Mouse (Mus musculus): ENCODE measurements around the gene Hoxb2. TPM values are rescaled to one million over a fixed set of nuclear protein-coding genes. Genes with fewer than 3 reads are reported as not detected.

Hoxb2 gene
- total RNA-seq, 2 experiments from 2014 or later: not detected

- DNase-seq (ENCODE audit: extremely low spot score in 1 of 2, low spot score in 1 of 2): no peak
Observed at GRCm38 (mm10) chr11:96333241-96334001, 16.9 kb upstream of the Hoxb2 start.

DNA sequence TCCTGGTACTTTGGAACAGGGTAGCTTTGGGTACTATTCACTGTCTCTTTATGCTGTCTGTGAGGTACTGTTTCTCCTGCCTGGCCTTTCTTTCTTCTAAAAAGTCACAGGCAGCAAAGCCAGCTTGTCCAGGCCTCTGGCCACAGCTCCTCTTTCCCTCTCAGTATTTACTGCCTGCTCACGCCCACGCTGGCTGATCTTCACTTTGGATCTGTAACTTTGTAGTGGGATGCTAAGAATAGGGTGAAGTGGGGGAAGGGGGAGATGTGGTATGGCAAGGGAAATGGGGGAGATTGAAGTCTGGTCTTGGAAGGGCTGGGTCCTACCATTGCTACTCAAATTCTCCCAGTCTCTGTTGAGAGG is 16.3 kb upstream of the Hoxb2 start:
- DNase-seq (ENCODE audit: extremely low spot score in 1 of 2, low spot score in 1 of 2): no peak

DNA sequence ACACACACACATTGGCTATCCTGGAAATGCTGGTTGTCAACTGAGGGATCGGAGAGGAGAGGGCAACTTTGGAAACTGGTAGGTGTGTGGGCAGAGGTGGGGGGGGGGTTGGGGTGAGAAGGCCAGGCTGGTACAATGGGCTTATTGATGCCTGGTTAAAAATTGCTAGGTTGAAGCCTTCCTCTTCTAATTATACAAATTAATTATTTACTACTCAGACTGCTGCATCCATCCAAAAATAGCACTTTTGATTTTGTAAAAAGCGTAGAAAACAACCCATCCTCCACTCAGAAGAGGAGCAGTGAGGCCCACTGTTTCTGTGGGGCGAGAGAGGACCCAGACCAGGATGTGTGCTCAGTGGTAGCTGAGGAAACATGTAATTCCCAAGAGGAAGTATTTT is 15.3 kb upstream of the Hoxb2 start:
- no peak for DNase-seq (ENCODE audit: extremely low spot score in 1 of 2, low spot score in 1 of 2)

DNA sequence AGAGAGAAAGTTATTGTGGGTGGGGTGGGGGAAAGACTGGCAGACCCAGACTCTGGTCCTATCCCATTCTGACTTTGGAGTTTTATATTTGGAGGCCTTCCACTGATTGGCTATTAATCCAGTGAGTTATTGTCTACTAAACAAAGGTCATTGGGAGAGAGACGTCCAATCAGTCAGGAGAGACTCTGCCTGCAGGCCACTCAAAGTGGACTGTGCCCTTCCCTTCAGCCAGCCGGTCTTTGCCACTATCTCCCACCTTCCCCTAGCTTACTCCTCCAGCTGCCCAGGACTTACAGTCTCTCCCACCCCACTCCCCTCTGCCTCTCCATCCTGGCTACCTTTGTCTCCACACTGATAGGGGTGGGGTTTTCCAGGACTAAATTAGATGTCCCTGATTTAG is 13.7 kb upstream of the Hoxb2 start:
- DNase-seq (ENCODE audit: extremely low spot score in 1 of 2, low spot score in 1 of 2): no peak

DNA sequence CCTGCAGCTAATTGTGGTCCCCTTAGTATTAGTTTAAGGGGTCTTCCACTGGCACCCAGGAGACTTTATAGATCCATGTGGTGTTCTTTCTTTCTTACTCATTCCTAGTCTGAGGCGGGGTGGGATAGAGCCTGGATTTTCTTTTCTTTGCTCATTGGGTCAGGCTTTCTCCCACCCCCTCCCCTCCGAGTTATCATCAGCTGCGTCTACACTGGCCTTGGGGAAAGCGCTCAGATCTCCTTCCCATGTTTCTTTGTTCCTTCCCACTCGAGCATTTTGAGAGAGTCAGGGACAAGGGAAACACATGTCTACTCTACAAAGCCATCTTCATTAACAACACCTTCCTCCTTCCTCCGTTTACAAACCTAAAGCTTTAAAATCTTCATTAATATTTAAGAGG is 13.3 kb upstream of the Hoxb2 start:
- DNase-seq (ENCODE audit: extremely low spot score in 1 of 2, low spot score in 1 of 2): no peak

DNA sequence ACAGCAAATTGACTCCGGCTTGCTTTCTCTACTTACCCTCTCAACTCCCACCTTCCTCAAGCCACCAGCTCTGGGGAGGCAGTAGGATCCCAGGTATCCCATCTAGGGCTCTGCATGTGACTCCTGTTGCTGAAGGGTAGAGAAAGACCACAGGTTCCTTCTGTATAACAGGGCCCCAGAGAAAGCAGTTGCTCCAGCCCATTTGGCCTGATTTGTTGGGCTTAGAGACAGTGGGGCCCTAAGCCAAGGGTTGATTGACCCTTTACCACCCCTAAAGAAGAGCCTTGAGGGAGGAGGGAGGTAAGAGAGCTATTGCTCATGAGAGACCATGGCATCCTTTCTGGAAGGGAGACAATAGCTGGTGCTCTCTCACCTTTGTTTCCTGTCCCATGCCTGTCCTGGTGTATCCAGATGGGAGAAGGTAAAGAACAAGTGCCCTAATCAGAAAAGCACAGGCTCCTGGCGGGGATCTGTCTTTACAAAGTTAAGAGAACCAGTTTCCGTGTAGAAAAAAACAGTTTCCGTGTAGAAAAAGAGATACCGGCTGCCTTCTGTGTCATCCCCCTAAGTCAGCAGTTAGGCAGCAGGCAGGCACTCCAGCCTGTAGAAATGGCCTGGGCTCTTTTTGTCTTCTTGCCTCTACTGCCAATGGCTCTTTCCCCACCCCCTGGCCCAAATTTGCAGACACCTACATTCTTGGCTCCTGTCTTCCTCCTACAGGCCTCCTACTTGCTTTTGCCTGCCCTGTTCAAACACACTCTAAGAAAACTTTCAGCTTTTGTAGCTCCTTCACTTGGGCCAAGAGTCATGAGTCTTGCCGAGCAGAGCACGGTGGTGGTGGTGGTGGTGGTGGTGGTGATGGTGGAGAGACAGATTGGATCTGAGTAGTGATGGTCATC is 11.1 kb upstream of the Hoxb2 start:
- DNase-seq (ENCODE audit: extremely low spot score in 1 of 2, low spot score in 1 of 2): no peak

DNA sequence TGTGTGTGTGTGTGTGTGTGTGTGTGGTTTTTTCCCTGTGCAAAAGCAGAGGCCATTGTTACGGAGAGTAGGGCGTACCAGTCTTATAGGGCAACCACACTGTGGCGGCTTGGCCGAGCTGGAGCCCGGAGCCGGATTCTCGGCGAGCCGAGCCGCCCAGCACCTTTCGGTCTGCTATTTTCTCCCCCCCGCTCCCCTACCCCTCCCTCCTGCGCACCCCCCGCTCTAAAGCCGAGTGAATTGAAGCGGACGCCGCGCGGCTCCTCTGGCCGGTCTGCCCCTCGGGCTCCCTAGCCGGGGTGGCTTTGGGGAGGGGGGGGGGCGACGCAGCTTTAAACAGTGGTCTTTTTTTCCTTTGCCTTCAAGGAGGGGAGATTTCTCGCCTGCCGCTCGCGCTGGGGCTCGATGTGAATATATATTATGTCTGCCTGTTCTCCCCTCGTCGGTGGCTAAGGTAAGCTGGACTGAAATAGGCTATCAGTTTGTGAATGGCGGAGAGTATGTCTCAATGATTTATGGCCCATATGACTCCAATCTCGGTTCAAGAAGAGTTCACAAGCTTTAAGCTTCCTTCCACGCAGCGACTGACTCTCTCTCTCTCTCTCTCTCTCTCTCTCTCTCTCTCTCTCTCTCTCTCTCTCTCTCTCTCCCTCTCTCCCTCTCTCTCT is 9.5 kb upstream of the Hoxb2 start:
- DNase-seq (ENCODE audit: extremely low spot score in 1 of 2, low spot score in 1 of 2): no peak

GRCm38 (mm10) chr11:96341701-96342575 is 8.4 kb upstream of the Hoxb2 start:
- no peak for DNase-seq (ENCODE audit: extremely low spot score in 1 of 2, low spot score in 1 of 2)

GRCm38 (mm10) chr11:96342576-96342930 is 7.8 kb upstream of the Hoxb2 start:
- no peak for DNase-seq (ENCODE audit: extremely low spot score in 1 of 2, low spot score in 1 of 2)

DNA sequence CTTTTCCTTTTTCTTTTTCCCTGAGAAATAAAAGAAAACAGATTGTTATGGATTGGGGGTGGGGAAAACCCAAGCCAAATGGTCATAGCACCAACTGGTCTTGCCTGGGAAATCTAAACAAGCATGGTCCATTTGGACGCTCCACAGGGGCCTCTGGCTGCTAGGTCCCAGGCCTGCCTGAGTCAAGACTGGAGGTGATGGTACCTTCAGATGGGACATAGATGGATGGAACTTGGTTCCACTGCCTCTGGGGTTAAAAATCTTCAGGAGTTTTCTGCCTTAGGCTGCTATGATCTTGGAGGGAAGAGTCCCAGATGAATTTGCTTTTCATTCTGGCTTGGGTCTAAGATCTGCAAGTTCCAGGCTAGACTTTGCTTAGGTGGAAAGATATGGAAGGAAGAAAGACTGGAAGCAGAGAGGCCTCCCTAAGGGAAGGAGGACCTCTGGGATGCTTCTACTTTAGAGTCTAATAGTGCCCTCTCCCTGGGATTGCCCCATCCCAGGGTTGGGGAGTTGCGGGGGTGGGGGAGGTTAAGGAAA is 7.0 kb upstream of the Hoxb2 start:
- DNase-seq (ENCODE audit: extremely low spot score in 1 of 2, low spot score in 1 of 2): no peak

DNA sequence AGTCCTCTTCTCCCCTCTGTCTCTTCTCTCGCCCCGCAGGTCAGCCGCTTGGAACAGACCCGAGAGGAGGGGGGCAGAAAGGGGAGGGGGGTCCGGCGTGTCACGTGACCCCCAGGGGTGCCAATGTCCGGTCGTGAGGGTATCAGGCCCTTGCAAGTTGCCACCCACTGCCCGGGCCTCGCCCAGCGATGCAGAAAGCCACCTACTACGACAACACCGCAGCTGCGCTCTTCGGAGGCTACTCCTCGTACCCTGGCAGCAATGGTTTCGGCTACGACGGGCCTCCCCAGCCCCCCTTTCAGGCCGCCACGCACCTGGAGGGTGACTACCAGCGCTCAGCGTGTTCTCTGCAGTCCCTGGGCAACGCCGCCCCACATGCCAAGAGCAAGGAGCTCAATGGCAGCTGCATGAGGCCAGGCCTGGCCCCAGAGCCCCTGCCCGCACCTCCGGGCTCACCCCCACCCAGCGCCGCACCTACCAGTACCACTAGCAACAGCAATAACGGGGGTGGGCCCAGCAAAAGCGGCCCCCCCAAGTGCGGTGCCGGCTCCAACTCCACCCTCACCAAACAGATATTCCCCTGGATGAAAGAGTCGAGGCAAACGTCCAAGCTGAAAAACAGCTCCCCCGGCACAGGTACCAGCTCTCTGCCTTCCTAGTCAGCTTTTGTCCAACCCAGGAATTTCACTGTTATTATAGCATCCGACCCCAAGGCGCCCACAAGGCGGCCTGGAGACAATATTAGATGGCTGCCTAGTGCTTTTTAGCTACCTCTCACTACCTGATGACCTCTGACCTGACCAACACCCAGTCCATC is 6.1 kb upstream of the Hoxb2 start:
- no peak for DNase-seq (ENCODE audit: extremely low spot score in 1 of 2, low spot score in 1 of 2)

- no peak for DNase-seq (ENCODE audit: extremely low spot score in 1 of 2, low spot score in 1 of 2)
Observed at GRCm38 (mm10) chr11:96344878-96345159, 5.5 kb upstream of the Hoxb2 start.

DNA sequence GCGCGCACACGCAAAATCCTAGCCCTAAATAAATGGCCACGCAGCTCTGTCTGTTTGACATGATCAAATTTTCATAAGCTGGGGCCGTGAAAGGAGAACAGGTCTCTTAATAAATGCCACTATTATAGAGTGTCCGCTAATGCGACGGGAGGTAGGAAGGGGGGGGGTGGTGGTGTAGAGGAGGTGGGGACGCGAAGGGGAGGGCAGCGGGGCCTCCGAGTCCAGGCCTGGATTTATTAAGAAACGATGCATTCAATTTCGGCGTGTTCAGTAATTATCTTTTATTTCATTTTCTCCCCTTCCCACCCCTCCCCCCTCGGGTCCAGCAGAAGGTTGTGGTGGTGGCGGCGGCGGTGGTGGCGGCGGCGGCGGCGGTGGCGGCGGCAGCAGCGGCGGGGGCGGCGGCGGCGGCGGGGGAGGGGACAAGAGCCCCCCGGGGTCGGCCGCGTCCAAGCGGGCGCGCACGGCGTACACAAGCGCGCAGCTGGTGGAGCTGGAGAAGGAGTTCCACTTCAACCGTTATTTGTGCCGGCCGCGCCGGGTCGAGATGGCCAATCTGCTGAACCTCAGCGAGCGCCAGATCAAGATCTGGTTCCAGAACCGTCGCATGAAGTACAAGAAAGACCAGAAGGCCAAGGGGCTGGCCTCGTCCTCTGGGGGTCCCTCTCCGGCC is 5.0 kb upstream of the Hoxb2 start:
- DNase-seq (ENCODE audit: extremely low spot score in 1 of 2, low spot score in 1 of 2): no peak

GRCm38 (mm10) chr11:96345893-96346806 is 4.2 kb upstream of the Hoxb2 start:
- DNase-seq (ENCODE audit: extremely low spot score in 1 of 2, low spot score in 1 of 2): no peak

GRCm38 (mm10) chr11:96346916-96347520 is 3.3 kb upstream of the Hoxb2 start:
- DNase-seq (ENCODE audit: extremely low spot score in 1 of 2, low spot score in 1 of 2): no peak

- DNase-seq (ENCODE audit: extremely low spot score in 1 of 2, low spot score in 1 of 2): no peak
Observed at GRCm38 (mm10) chr11:96347717-96348116, 2.6 kb upstream of the Hoxb2 start.

DNA sequence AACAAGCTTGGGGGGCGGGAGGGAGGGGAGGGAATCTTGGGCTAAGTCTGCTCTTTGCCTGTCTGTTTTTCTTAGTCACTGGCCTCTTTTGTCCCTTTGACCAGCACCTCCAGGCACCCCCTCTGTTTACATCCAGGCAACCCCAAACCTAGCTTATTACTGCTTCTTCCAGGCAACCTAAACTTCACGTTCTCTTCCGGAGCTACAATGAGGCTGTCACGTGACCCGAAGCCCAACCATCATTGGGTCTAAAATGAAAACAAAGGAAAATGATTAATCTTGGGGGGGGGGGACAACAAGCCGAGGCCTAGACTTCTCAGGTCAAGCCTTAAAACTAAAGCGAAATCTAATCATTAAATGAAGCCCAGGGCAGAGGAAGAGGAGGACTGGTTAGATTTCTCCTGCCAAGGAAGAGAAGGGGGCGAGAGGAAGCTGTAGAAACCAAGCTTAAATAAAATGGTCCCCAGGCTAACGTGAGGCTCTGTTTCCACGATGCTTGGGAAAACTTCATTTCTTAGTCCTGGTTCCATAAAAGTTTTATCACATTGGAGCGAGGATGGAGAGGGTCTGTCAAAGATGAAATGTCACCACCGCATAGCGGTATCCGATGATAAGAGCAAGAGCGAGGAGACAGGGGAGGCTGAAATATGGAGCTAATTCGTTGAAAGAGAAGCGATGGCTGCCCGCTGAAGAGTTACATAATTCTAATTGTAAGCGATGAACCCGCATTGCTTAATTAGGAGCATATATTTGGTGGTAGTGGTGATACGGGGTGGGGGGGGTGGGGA is 2.0 kb upstream of the Hoxb2 start:
- no peak for DNase-seq (ENCODE audit: extremely low spot score in 1 of 2, low spot score in 1 of 2)

Measured in layer of hippocampus, postnatal 25 days (tissue).